Mouse (Mus musculus) ES-E14 (cell line): ENCODE measurements around the gene Tex21.

Experiments used
- CHD2 ChIP-seq: IDR thresholded peaks from 2 replicates; pipeline ENCODE4 v1.6.1; 2014; ENCODE audit warnings: mild to moderate bottlenecking, low read depth, low read length, inconsistent platforms
- MAFK ChIP-seq: IDR thresholded peaks from 2 replicates; pipeline ENCODE4 v1.6.1; 2014; ENCODE audit warnings: mild to moderate bottlenecking, low read depth, low read length, inconsistent platforms; ENCODE audit not compliant: insufficient read depth

- TF ChIP-seq CHD2, result no peak
- no peak for TF ChIP-seq MAFK
Measured at GRCm38 (mm10) chr12:76253591-76253990, 7.0 kb upstream of the Tex21 start.
